Mouse (Mus musculus): ENCODE results near the gene Gm20517.
A peak's percentile ranks its signal among the peaks of the same experiment; 100 is the strongest.

Gene Gm20517

GRCm38 (mm10) chr17:47682836-47683235, 71.4 kb downstream of the Gm20517 start:
- no peak for DNase-seq

GRCm38 (mm10) chr17:47687409-47688343, 76.3 kb downstream of the Gm20517 start:
- peak; percentile 90 to 94 for DNase-seq

- DNase-seq, result no peak
Measured at GRCm38 (mm10) chr17:47688344-47688607, 76.9 kb downstream of the Gm20517 start, which contains the start of gene Tomm6. Tomm6 (minus strand) TSS chr17:47688386.

- peak; percentile 48 to 66 for DNase-seq
Measured at GRCm38 (mm10) chr17:47688608-47689575, 77.5 kb downstream of the Gm20517 start, which contains the start of gene Frs3. Frs3 (plus strand) TSS chr17:47689030.

- DNase-seq, result no peak
Measured at GRCm38 (mm10) chr17:47689894-47690293, 78.5 kb downstream of the Gm20517 start.

GRCm38 (mm10) chr17:47691650-47692049, 80.3 kb downstream of the Gm20517 start:
- no peak for DNase-seq

GRCm38 (mm10) chr17:47693671-47694441, 82.5 kb downstream of the Gm20517 start:
- no peak for DNase-seq

- DNase-seq, result no peak
Measured at GRCm38 (mm10) chr17:47694442-47694502, 82.9 kb downstream of the Gm20517 start, which contains the start of gene Gm21981. Gm21981 (minus strand) TSS chr17:47694455.

- DNase-seq, result peak; percentile 94 to 96
Measured at GRCm38 (mm10) chr17:47694503-47695336, 83.3 kb downstream of the Gm20517 start, which contains the start of gene Prickle4. Prickle4 (minus strand) TSS chr17:47694736.

GRCm38 (mm10) chr17:47695337-47695710, 83.9 kb downstream of the Gm20517 start:
- DNase-seq, result no peak

GRCm38 (mm10) chr17:47698156-47698555, 86.8 kb downstream of the Gm20517 start:
- DNase-seq, result no peak

- no peak for DNase-seq
Measured at GRCm38 (mm10) chr17:47699055-47699454, 87.7 kb downstream of the Gm20517 start.

GRCm38 (mm10) chr17:47701793-47702192, 90.4 kb downstream of the Gm20517 start:
- no peak for DNase-seq

- DNase-seq, result no peak
Measured at GRCm38 (mm10) chr17:47702548-47703345, 91.4 kb downstream of the Gm20517 start.

GRCm38 (mm10) chr17:47703556-47703955, 92.2 kb downstream of the Gm20517 start:
- no peak for DNase-seq

- DNase-seq, result peak; percentile 14 to 24
Measured at GRCm38 (mm10) chr17:47704692-47705091, 93.3 kb downstream of the Gm20517 start.

GRCm38 (mm10) chr17:47706196-47706595, 94.8 kb downstream of the Gm20517 start:
- no peak for DNase-seq

GRCm38 (mm10) chr17:47707961-47708360, 96.6 kb downstream of the Gm20517 start:
- DNase-seq, result no peak

GRCm38 (mm10) chr17:47708972-47709371, 97.6 kb downstream of the Gm20517 start:
- DNase-seq, result no peak

- no peak for DNase-seq
Measured at GRCm38 (mm10) chr17:47710036-47710435, 98.6 kb downstream of the Gm20517 start.

- no peak for DNase-seq
Measured at GRCm38 (mm10) chr17:47711883-47712282, 100.5 kb downstream of the Gm20517 start.
